10 mouse cellular contexts compared by ENCODE assay signal in the genomic region with DNA sequence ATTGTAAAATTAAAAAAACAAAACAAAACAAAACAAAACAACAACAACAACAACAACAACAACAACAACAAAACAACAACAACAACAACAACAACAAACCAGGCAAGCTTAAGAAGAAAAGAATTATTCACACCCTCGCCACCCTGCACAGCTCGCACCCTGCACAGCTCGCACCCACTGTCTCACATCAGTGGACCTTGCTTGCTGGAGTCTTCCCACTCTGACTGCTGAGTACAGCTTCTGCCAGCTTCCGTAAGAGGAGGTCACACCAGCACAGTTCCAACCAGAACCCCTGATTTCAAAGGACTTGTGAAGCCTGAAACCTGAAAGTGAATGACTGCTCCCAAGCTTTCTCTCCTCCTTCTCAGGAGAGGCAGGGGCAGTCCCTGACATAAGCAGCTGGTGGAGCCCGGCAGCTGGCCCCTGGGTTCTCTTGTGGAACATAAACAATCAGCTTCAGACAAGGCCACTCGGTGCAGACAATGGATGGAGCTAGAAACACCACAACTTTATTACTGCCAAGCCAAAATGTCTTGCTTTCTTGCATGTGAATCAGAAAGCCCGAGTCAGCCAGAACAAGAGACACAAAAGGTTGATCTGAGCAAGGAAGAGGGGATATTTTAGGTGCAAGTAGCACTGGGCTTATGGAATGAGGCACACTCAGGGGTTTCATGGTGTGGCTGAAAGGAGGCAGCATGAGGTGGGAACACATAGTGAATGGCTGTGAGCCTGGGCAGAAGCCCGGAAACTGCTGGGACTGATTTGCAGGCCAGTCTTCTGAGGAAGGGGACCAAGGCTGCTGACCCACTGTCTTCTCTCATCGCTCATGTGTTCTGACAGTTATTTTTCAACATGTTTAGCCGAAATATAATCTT.
DNase-seq lines count a peak whose midpoint lies in the region; ATAC-seq and TF ChIP-seq lines count a peak whose summit lies in the region.
"Had no signal": no experiment of that assay in that cellular context is flagged by ENCODE, and none has a peak within 500 bp of the region (broad histone marks: within the 10 kb centered on the region; RNA-seq: fewer than 3 reads in every experiment).

No protein-coding gene starts in this region.

- H3K4me3 ChIP-seq in heart, embryonic 10.5 days, result no peak overlapping the region
- no peak overlapping the region for H3K4me3 ChIP-seq in forebrain, embryonic 12.5 days (replicated peaks)
- H3K4me3 ChIP-seq in lung, postnatal 0 days (ENCODE audit: low read depth, low read length), result no peak overlapping the region

- no peaks in the 10 kb centered on the region for H3K36me3 ChIP-seq in heart, embryonic 10.5 days
- H3K36me3 ChIP-seq in forebrain, embryonic 12.5 days (replicated peaks), result no peaks in the 10 kb centered on the region
- no peaks in the 10 kb centered on the region for H3K36me3 ChIP-seq in lung, postnatal 0 days (ENCODE audit: insufficient read depth, low read length)

- H3K4me1 ChIP-seq in heart, embryonic 10.5 days, result peaks cover 22% of the 10 kb centered on the region
- H3K4me1 ChIP-seq in forebrain, embryonic 12.5 days, result peaks cover 8% of the 10 kb centered on the region
- H3K4me1 ChIP-seq in lung, postnatal 0 days (ENCODE audit: insufficient read depth, low read depth, low read length), result no peaks in the 10 kb centered on the region

- peak overlapping the region; percentile 79 for H3K27ac ChIP-seq in heart, embryonic 10.5 days
- 0 out of 2 replicates have a peak overlapping the region, but pooled peaks have one; percentile 42 for H3K27ac ChIP-seq in forebrain, embryonic 12.5 days
- H3K27ac ChIP-seq in lung, postnatal 0 days (ENCODE audit: low read length), result no peak overlapping the region

- no peaks in the 10 kb centered on the region for H3K27me3 ChIP-seq in heart, embryonic 10.5 days (ENCODE audit: insufficient read depth, poor library complexity, severe bottlenecking)
- H3K27me3 ChIP-seq in forebrain, embryonic 12.5 days, result no peaks in the 10 kb centered on the region
- no peaks in the 10 kb centered on the region for H3K27me3 ChIP-seq in lung, postnatal 0 days (replicated peaks; ENCODE audit: insufficient read depth, low read length)

- TF ChIP-seq EP300 in lung, postnatal 0 days (IDR thresholded peaks at IDR 0.05), result no peak

- TF ChIP-seq CTCF in lung, postnatal 0 days (IDR thresholded peaks at IDR 0.05), result no peak

- 63% methylated on average over 10 of the region's 10 CpGs for WGBS in heart, embryonic 10.5 days
- WGBS in forebrain, embryonic 12.5 days, result 53% methylated on average over 10 of the region's 10 CpGs
- 51% methylated on average over 10 of the region's 10 CpGs for whole genome bisulfite sequencing in lung, postnatal 0 days

- H3K9me3 ChIP-seq in heart, embryonic 10.5 days, result no peaks in the 10 kb centered on the region
- no peaks in the 10 kb centered on the region for H3K9me3 ChIP-seq in forebrain, embryonic 12.5 days
- H3K9me3 ChIP-seq in lung, postnatal 0 days (ENCODE audit: low read length), result no peaks in the 10 kb centered on the region

- no peak for DNase-seq in heart, embryonic 10.5 days (ENCODE audit: low spot score)
- DNase-seq in heart, adult 8-10 months (ENCODE audit: low spot score), result no peak
- DNase-seq in A20 (ENCODE audit: low read depth, low spot score), result peak; percentile 68
- DNase-seq in mesoderm, embryonic 11.5 days (ENCODE audit: low read depth, low spot score), result peak; percentile 54
- DNase-seq in lung, postnatal 0 days (ENCODE audit: low spot score), result no peak
- DNase-seq in layer of hippocampus, postnatal 10 days (ENCODE audit: low spot score in 2 of 2), result no peak
- DNase-seq: cerebellum, postnatal 36 days; thymus, adult 18-20 months had no signal

- H3K4me2 ChIP-seq in forebrain, embryonic 12.5 days, result no peak overlapping the region
- H3K4me2 ChIP-seq in lung, postnatal 0 days (replicated peaks; ENCODE audit: low read depth, low read length), result no peak overlapping the region

- H3K9ac ChIP-seq in forebrain, embryonic 12.5 days, result no peak overlapping the region
- H3K9ac ChIP-seq in lung, postnatal 0 days (replicated peaks; ENCODE audit: low read depth), result no peak overlapping the region

- peak; percentile 64 for ATAC-seq in forebrain, embryonic 12.5 days (ENCODE audit: low FRiP score)
- no peak for ATAC-seq in megakaryocyte-erythroid progenitor cell, adult 5-6 weeks (replicated peaks; ENCODE audit: low FRiP score, low TSS enrichment, poor library complexity, severe bottlenecking)
- no peak for ATAC-seq in lung, postnatal 0 days

Comparison
In these comparisons a context has a peak if more than half of its experiments do, and no peak if none do; other contexts are left out.
1. DNase-seq: peak in A20 (single experiment) and mesoderm, embryonic 11.5 days (single experiment); none in heart, embryonic 10.5 days (single experiment), heart, adult 8-10 months (single experiment), lung, postnatal 0 days (single experiment) and layer of hippocampus, postnatal 10 days (0 of 2).